Mouse (Mus musculus): ENCODE data around the gene Tmem116.

The Tmem116 gene

DNA sequence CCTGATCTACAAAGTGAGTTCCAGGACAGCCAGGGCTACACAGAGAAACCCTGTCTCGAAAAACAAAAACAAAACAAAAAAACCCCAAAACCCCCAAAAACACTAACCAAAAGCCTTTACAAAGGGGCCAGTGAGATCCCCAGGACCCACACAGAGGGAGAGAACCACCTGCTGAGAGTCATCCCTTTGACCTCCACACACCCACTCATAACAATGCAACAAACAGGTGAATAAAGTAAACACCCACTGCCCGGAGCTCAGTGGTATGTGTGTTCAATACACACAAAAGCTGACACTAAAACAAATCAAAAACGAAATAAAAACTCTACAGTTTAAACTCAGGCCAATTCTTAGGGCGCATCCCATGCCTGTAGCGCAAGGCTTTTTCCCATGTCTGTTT is 88.4 kb downstream of the Tmem116 start:
- DNase-seq (ENCODE audit: low spot score) = no peak

DNA sequence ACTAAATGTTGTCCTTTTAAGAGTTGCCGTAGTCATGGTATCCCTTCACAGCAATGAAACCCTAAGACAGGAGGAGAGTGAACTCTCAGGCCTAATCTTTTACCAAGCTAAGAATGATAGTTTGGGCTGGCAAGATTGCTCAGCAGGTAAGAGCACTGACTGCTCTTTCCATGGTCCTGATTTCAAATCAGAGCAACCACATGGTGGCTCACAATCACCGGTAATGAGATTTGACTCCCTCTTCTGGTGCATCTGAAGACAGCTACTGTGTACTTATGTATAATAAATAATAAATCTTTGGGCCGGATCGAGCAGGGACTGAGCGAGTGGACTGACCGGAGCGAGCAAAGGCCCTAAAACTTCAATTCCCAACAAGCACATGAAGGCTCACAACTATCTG is 89.5 kb downstream of the Tmem116 start:
- no peak for DNase-seq (ENCODE audit: low spot score)

DNA sequence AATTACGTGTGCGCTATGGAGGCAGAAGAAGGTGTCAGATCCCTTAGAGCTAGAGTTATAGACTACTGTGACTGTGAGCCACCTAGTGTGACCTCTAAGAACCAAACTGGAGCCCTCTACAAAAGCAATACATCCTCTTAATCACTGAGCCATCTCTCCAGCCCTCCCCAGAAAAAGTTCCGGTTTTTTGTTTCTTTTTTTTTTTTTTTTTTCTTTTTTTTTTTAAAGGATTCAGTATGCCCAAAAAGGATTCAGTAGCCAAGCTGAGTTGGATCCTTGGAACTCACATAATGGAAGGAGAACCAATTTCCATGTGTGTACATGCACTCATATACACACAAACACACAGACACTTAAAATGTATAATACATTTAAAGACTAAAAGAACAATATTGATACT is 91.7 kb downstream of the Tmem116 start:
- no peak for DNase-seq (ENCODE audit: low spot score)

DNA sequence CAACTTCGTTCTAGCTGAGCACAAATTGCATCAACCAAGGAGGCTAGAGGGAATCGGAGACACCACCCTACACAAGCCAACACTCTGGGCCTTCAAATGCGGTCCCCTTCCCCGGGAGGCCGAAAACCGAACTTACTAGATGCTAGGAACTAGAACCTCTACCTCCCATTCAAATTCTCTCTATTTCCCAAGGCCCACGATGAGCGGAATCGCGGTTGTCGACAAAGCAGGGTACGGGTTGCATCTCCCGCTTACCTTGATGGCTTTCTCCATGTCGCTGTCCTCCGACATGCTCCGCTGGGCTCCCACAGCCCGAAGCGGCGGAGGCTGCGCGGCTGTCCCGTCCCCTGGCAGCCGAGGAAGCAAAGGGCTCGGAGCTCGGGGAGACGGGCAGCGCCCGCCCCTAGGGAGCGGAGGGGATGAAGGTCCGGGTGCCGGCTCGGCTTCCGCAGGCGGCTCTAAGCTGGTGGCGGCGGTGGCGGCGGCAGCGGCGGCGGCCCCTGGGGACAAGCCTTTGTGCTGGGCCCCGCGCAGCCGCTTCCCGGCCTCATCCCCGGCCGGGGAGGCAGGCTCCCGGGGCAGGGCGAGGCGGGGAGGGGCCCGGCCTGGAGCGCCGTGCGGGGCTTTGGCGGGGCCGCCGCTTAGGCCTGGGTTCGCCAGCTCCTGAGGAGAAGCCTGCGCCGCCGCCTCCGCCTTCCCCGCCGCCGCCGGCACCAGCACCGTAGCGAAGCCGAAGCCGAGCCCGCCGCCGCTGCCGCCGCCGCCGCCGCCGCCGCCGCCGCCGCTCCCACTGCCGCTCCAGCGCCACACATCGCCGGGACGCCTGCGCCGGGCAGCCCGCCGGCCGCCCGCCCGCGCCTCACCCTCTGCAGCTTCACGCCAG is 93.5 kb downstream of the Tmem116 start, which contains the start of the genes Adam1a and Gm42878:
Gene Adam1a (minus strand): TSS at position 573 of the 883 bp plus-strand sequence.
Gene Gm42878 (minus strand): TSS at position 573 of the 883 bp plus-strand sequence.
- no peak for DNase-seq (ENCODE audit: low spot score)

DNA sequence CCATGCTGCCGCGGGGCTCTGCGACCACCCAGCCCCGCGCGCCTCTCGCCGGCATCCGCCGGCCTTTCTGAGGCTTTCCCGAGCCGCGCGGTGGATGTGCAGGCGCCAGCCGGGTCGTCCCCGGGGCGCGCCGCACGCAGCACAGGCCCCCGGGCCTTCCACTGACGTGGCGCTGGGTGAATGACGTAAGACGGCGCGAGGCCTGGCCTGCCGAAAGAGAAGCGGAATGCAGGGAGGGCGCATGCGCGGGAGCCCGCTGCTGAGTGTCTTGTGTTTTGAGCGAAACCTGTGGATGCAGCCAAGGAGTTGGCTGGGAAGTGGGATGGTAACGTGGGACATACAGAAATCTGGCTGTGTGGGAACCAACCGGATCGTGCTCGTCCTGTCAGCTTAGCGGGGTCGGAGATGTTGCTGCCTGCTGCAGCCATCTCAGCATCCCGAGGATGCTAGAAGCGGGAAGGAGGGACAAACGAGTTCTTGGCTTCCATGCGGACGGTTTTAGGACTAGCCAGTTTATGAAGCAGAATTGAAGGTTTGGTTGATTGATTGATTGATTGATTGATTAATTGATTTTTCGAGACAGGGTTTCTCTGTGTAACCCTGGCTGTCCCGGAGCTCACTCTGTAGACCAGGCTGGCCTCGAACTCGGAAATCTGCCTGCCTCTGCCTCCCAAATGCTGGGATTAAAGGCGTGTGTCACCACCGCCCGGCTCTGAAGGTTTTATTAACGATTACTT is 94.3 kb downstream of the Tmem116 start, which contains the start of gene Mapkapk5:
Gene Mapkapk5 (minus strand): TSS at position 113 of the 737 bp plus-strand sequence.
- peak; percentile 98 for DNase-seq (ENCODE audit: low spot score)

DNA sequence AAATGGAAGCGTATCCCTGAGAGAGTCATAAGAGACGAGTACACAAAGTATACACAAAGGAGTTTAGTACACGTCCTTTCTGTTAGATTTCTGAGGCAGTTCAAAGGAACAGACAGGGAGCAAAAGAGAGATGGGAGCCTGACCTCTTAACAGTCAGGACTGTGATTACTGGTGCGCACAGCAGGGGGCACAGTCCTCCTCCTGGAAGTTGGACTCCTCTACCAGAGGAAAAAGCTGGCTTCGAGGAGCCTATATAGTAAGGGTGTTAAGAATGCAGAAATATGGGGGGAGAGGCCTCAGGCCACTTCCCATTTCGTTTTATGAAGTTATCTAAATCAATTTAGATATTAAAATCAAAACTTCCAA is 94.8 kb downstream of the Tmem116 start:
- peak; percentile 41 for DNase-seq (ENCODE audit: low spot score)

DNA sequence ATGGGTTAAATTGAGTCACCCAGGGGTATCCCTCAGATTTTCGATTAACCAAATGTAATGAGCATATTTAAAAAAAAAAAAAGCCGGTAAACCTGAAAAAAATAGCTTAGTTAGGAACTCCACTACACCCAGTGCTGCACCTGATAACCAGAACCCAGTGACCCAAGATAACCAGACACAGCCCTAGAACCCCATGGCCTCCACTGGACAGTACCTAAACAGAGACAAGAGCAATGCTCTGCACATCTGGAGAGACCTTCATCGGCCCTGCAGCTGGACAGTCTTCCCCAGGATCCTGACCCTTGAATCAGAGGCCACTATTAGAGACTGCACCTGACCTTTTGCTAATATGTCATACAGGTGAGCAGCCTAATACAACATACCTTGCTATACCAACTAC is 95.4 kb downstream of the Tmem116 start:
- DNase-seq (ENCODE audit: low spot score) = no peak

DNA sequence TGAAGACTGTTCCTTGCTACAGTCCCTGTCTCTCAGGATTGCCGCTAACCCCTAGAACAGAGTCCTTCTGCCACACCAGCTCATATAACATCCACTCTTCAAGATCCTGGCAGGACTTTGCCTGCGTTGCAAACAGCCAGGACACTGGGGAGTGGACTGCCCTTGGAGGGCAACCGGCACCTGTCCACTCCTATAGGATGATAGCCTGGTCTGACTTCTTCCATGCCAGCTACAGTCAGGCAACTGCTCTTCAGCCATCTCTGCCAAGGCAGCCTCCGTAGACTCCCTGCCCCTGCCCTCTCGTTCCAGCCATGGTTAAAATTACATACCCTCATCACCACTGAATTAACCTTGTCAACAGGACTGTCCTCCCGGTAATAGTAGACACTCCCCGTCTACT is 97.5 kb downstream of the Tmem116 start:
- DNase-seq (ENCODE audit: low spot score) = no peak

DNA sequence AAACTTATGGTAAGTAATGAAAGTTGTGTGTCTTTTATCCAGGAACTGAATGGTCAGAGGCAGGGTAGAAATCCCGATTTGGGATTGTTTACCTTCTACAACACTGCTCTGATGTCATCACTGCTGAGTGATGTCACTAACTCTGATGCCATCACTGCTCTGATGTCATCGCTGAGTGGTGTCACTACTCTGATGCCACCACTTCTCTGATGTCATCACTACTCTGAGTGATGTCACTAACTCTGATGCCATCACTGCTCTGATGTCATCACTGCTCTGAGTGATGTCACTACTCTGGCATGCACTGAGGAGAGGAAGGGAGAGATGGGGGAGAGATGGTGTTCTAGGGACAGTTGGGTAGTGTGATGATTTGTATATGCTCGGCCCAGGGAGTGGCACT is 110.7 kb downstream of the Tmem116 start:
- no peak for DNase-seq (ENCODE audit: low spot score)

DNA sequence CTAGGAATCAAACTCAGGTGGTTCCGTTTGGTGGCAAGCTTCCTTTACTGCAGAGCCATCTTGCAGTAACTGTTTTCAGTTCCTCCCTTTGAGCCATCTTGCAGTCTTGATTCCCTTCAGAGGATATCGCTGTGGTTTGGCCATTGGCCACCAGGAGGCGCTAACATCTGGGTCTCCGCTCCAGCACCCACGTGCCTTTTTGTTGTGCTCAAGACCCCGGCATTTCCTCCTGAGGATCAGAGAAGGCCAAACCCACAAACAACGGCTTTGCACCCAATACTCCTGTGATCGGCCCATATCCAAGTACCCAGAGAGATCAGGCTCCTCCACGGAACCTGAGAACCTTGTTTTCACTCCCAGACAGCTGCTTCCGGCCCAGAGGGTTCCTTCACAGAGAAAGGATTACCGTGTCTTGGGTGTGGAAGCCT is 112.8 kb downstream of the Tmem116 start:
- peak; percentile 83 for DNase-seq (ENCODE audit: low spot score)

DNA sequence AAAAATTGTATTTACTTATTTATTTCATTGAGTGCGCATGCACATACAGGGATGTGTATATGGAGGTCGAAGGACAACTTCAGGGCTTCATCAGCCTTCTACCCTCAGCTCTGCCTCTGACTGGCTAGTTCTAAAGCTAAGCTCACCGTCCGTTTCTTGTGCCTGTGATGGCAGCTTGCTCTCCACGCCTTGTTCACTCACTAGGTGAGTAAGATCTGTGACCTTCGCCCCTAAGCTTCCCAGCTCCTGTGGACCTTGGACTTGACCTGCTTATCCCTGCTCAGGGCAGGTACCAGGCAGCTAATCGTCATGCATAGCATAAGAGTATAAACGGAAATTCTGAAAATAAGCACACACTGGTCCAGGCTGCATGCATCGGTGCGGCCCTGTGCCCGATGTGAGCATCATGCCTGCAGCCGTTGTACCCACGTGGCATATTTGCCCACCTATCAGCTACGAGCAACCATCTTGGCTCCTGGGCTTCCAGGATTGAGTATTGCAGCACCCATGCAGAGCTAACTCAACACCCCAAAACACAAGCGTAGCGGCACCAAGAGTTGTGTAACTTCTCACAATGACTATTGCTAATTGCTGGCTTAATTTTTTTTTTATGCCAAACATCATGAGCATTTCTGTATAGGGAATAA is 114.5 kb downstream of the Tmem116 start:
- DNase-seq (ENCODE audit: low spot score) = no peak

DNA sequence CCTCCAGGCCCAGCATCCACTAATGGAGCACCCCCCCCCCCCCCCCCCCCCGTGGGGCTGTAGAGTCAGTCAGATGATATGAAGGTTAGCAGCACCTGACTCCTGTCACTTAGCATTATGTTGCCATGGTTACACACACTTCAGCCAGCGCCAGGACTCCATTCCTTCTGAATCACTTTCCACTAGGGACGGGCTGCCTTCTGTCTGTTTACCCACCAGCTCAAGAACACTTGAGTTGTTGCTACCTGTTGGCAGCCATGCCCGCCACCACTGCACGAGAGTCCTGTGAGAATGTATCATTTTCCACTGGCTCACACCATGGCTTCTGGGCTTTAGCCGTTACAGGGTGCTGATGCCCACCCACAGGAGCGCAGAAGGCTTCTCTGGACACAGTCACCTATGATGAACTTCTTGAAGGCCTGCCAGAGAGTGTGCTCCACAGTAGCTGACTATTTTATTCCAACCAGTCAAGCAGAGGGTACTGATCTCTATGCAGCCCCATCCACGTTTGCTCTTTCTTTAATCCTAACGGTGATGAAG is 118.3 kb downstream of the Tmem116 start:
- DNase-seq (ENCODE audit: low spot score) = no peak

DNA sequence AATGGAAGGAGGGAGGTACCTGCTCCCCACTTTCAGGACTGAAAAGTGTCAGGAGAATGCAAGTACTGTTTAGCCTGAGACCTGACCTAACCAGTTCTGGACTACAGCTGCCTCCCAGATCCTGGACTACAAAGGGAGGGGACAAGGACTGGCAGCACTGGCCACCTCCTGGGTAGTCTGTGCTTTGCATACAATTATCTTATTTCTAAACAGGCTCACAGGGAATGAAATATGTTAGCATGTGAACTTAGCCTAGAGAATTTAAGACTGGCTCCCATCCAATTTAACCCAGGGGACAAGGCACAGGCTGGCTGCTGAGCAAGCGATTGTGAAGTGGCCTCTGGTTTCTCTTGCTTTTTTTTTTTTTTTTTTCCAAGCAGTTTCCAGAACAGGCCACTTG is 119.1 kb downstream of the Tmem116 start:
- no peak for DNase-seq (ENCODE audit: low spot score)
